ENCODE assay signal across 8 mouse cellular contexts in the genomic region with DNA sequence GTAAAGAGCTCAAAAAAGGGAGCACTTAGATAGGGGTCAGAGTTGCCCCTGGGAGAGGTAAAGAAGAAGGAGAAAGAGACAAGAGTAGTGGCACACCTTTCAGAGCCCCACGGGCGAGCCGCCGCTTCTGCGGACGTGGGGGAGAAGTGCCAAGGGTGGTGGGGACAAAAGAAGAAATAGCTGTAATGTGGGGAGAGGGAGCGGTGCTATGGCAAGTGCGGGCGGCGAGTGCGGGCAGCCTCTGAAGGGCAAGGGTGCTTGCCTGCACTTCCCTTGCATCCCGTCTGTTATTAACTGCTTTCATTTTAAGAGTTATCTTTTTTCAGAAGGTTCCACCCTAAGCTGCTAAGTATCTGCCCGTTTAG. TPM values are rescaled to one million over a fixed set of nuclear protein-coding genes. Genes with fewer than 3 reads are reported as not detected.
DNase-seq lines count a peak whose midpoint lies in the region; ATAC-seq and TF ChIP-seq lines count a peak whose summit lies in the region.

No protein-coding gene starts in this region.

- no peak for DNase-seq in heart, adult 18-20 months
- DNase-seq in thymus, postnatal 4 days = peak; percentile 16
- DNase-seq in thymus, adult 18-20 months = no peak
- no peak for DNase-seq in left cerebral cortex, adult 11 months (ENCODE audit: low spot score)
- DNase-seq in layer of hippocampus, adult 8-10 months (ENCODE audit: low spot score in 2 of 2) = no peak

- peak overlapping the region; percentile 66 for H3K9ac ChIP-seq in heart, embryonic 15.5 days
- peak overlapping the region; percentile 35; the same call in 1 of the 2 replicates for H3K9ac ChIP-seq in intestine, postnatal 0 days (ENCODE audit: low read depth, low read length)
- H3K9ac ChIP-seq in midbrain, embryonic 16.5 days (ENCODE audit: low read depth, low read length) = peak overlapping the region; percentile 77; the same call in 1 of the 2 replicates

- no peaks in the 10 kb centered on the region for H3K9me3 ChIP-seq in heart, embryonic 15.5 days (replicated peaks)
- H3K9me3 ChIP-seq in intestine, postnatal 0 days (ENCODE audit: control insufficient read depth) = no peaks in the 10 kb centered on the region
- no peaks in the 10 kb centered on the region for H3K9me3 ChIP-seq in midbrain, embryonic 16.5 days (replicated peaks; ENCODE audit: control insufficient read depth, low read length, poor library complexity, severe bottlenecking)

- ATAC-seq in heart, embryonic 15.5 days (replicated peaks; ENCODE audit: insufficient number of reproducible peaks, insufficient read depth, low FRiP score, low read depth) = no peak
- no peak for ATAC-seq in intestine, postnatal 0 days
- ATAC-seq in midbrain, embryonic 16.5 days = peak; percentile 29

- H3K4me2 ChIP-seq in heart, embryonic 15.5 days = peak overlapping the region; percentile 98
- peak overlapping the region; percentile 98 for H3K4me2 ChIP-seq in intestine, postnatal 0 days (replicated peaks; ENCODE audit: low read depth)
- H3K4me2 ChIP-seq in midbrain, embryonic 16.5 days (ENCODE audit: low read length) = peak overlapping the region; percentile 87

- peak overlapping the region; percentile 81 for H3K4me3 ChIP-seq in heart, embryonic 15.5 days
- H3K4me3 ChIP-seq in intestine, postnatal 0 days (ENCODE audit: low read depth, low read length) = peak overlapping the region; percentile 63
- peak overlapping the region; percentile 63 for H3K4me3 ChIP-seq in midbrain, embryonic 16.5 days (ENCODE audit: low read depth, low read length)

- H3K36me3 ChIP-seq in heart, embryonic 15.5 days = no peaks in the 10 kb centered on the region
- H3K36me3 ChIP-seq in intestine, postnatal 0 days (ENCODE audit: control insufficient read depth, insufficient read depth) = no peaks in the 10 kb centered on the region
- no peaks in the 10 kb centered on the region for H3K36me3 ChIP-seq in midbrain, embryonic 16.5 days (ENCODE audit: control insufficient read depth, insufficient read depth, low read length)

- 0% methylated on average over 13 of the region's 13 CpGs for WGBS in heart, embryonic 15.5 days
- WGBS in intestine, postnatal 0 days = 0% methylated on average over 13 of the region's 13 CpGs
- 0% methylated on average over 10 of the region's 13 CpGs for WGBS in midbrain, embryonic 16.5 days

- no peaks in the 10 kb centered on the region for H3K27me3 ChIP-seq in heart, embryonic 15.5 days
- H3K27me3 ChIP-seq in intestine, postnatal 0 days (replicated peaks; ENCODE audit: control insufficient read depth, insufficient read depth, low read length) = no peaks in the 10 kb centered on the region
- no peaks in the 10 kb centered on the region for H3K27me3 ChIP-seq in midbrain, embryonic 16.5 days (ENCODE audit: control insufficient read depth, insufficient read depth, low read depth, low read length)

- no peak for TF ChIP-seq CTCF in intestine, postnatal 0 days (IDR thresholded peaks at IDR 0.05; ENCODE audit: low read depth)

- peak overlapping the region; percentile 89 for H3K27ac ChIP-seq in heart, embryonic 15.5 days
- peak overlapping the region; percentile 66; the same call in 1 of the 2 replicates for H3K27ac ChIP-seq in intestine, postnatal 0 days (ENCODE audit: low read depth, low read length)
- no peak overlapping the region for H3K27ac ChIP-seq in midbrain, embryonic 16.5 days (ENCODE audit: low read length)

- peaks cover 5% of the 10 kb centered on the region; the same call in 1 of the 2 replicates for H3K4me1 ChIP-seq in heart, embryonic 15.5 days (replicated peaks)
- H3K4me1 ChIP-seq in intestine, postnatal 0 days (replicated peaks; ENCODE audit: control insufficient read depth, insufficient read depth, low read length) = no peaks in the 10 kb centered on the region
- peaks cover 4% of the 10 kb centered on the region; the same call in 1 of the 2 replicates for H3K4me1 ChIP-seq in midbrain, embryonic 16.5 days (ENCODE audit: control insufficient read depth, insufficient read depth, low read length)

RNA-seq across cellular contexts. Expression of a gene that starts 21.4 kb away (rescaled TPM):
- polyA plus RNA-seq in heart, embryonic 15.5 days (2015; fragmentation: Nextera tagmentation; extraction: Ambion mirVana) = not detected in 2 replicates
- not detected for total RNA-seq in heart, adult 18-20 months (2021)
- polyA plus RNA-seq in intestine, postnatal 0 days (2015; fragmentation: Nextera tagmentation; extraction: Ambion mirVana) = not detected in 2 replicates
- polyA plus RNA-seq in midbrain, embryonic 16.5 days (2015; fragmentation: Nextera tagmentation; extraction: Ambion mirVana) = not detected in 2 replicates
- not detected for total RNA-seq in layer of hippocampus, adult 8-10 months (2022)

RNA-seq across cellular contexts. Expression of a gene that starts 29.2 kb away (rescaled TPM):
- not detected in 2 replicates for polyA plus RNA-seq in heart, embryonic 15.5 days (2015; fragmentation: Nextera tagmentation; extraction: Ambion mirVana)
- total RNA-seq in heart, adult 18-20 months (2021) = not detected
- polyA plus RNA-seq in intestine, postnatal 0 days (2015; fragmentation: Nextera tagmentation; extraction: Ambion mirVana) = not detected in 2 replicates
- not detected in 2 replicates for polyA plus RNA-seq in midbrain, embryonic 16.5 days (2015; fragmentation: Nextera tagmentation; extraction: Ambion mirVana)
- not detected for total RNA-seq in layer of hippocampus, adult 8-10 months (2022)
